Mouse (Mus musculus): ENCODE measurements around the gene Tle2. TPM values are rescaled to one million over a fixed set of nuclear protein-coding genes. Genes with fewer than 3 reads are reported as not detected.

The Tle2 gene
- polyA plus RNA-seq, 1 experiment from 2014 or later, result 18.4 TPM

GRCm38 (mm10) chr10:81572975-81573374, 1.4 kb upstream of the Tle2 start:
- Histone ChIP-seq H3K4me1 (ENCODE audit: control insufficient read depth, insufficient read depth, low read length) (peaks cover 57% of the 10 kb centered on the region), H3K9ac (ENCODE audit: low read length) (no peak overlapping the region), H3K4me3 (ENCODE audit: low read depth, low read length) (no peak overlapping the region), H3K9me3 (ENCODE audit: control insufficient read depth, low read length) (no peaks in the 10 kb centered on the region), H3K4me2 (ENCODE audit: low read depth, severe bottlenecking) (no peak overlapping the region), H3K27me3 (ENCODE audit: control insufficient read depth, insufficient read depth, low read length) (peaks cover 8% of the 10 kb centered on the region; the same call in 1 of the 2 replicates), H3K36me3 (ENCODE audit: control insufficient read depth, insufficient read depth, low read length) (no peaks in the 10 kb centered on the region), H3K27ac (replicated peaks; ENCODE audit: low read depth, low read length) (no peak overlapping the region; the same call in 1 of the 2 replicates)
- no peak for ATAC-seq (ENCODE audit: insufficient number of reproducible peaks, low FRiP score, low TSS enrichment, low read depth)
- WGBS, result 10% methylated on average over 9 of the region's 9 CpGs
- DNase-seq (ENCODE audit: low spot score), result no peak

- H3K4me1 ChIP-seq (ENCODE audit: control insufficient read depth, insufficient read depth, low read length), result peaks cover 38% of the 10 kb centered on the region
- H3K4me3 ChIP-seq (ENCODE audit: low read depth, low read length), result peak overlapping the region; percentile 49
- DNase-seq (ENCODE audit: low spot score), result peak; percentile 54
- no peaks in the 10 kb centered on the region for H3K9me3 ChIP-seq (ENCODE audit: control insufficient read depth, low read length)
- H3K4me2 ChIP-seq (ENCODE audit: low read depth, severe bottlenecking), result peak overlapping the region; percentile 89
- 0% methylated on average over 27 of the region's 30 CpGs for WGBS
- no peaks in the 10 kb centered on the region for H3K36me3 ChIP-seq (ENCODE audit: control insufficient read depth, insufficient read depth, low read length)
- peak overlapping the region; percentile 68 for H3K9ac ChIP-seq (ENCODE audit: low read length)
- peaks cover 8% of the 10 kb centered on the region; the same call in 1 of the 2 replicates for H3K27me3 ChIP-seq (ENCODE audit: control insufficient read depth, insufficient read depth, low read length)
- peak overlapping the region; percentile 36; the same call in 1 of the 2 replicates for H3K27ac ChIP-seq (replicated peaks; ENCODE audit: low read depth, low read length)
- no peak for ATAC-seq (ENCODE audit: insufficient number of reproducible peaks, low FRiP score, low TSS enrichment, low read depth)
Measured at GRCm38 (mm10) chr10:81575208-81575631, 859 bp downstream of the Tle2 start.

DNA sequence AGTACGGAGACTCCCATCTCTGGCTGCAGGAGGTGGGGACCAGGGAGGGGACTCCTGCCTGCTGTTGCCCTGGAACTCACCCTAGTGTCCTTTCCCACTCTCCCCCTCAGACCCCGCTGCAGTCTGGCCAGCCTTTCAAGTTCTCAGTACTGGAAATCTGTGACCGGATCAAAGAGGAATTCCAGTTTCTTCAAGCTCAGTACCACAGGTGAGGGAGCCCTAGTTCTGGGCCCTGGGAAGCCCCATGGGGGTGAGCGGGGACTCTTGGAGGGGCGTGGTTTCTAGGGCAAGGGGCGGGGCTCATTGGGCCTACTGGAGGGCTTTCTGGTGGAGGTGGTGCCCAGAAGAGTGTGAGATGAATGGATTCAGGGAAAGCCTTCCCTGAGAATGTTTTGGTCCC, 1.3 kb downstream of the Tle2 start:
- Histone ChIP-seq H3K27ac (replicated peaks; ENCODE audit: low read depth, low read length) (peak overlapping the region; percentile 36; the same call in 1 of the 2 replicates), H3K9ac (ENCODE audit: low read length) (peak overlapping the region; percentile 68), H3K9me3 (ENCODE audit: control insufficient read depth, low read length) (no peaks in the 10 kb centered on the region), H3K4me1 (ENCODE audit: control insufficient read depth, insufficient read depth, low read length) (peaks cover 36% of the 10 kb centered on the region), H3K4me3 (ENCODE audit: low read depth, low read length) (peak overlapping the region; percentile 49), H3K36me3 (ENCODE audit: control insufficient read depth, insufficient read depth, low read length) (no peaks in the 10 kb centered on the region), H3K27me3 (ENCODE audit: control insufficient read depth, insufficient read depth, low read length) (peaks cover 11% of the 10 kb centered on the region; the same call in 1 of the 2 replicates), H3K4me2 (ENCODE audit: low read depth, severe bottlenecking) (peak overlapping the region; percentile 89)
- WGBS, result 2% methylated on average over 6 of the region's 6 CpGs
- DNase-seq (ENCODE audit: low spot score), result no peak
- no peak for ATAC-seq (ENCODE audit: insufficient number of reproducible peaks, low FRiP score, low TSS enrichment, low read depth)

DNA sequence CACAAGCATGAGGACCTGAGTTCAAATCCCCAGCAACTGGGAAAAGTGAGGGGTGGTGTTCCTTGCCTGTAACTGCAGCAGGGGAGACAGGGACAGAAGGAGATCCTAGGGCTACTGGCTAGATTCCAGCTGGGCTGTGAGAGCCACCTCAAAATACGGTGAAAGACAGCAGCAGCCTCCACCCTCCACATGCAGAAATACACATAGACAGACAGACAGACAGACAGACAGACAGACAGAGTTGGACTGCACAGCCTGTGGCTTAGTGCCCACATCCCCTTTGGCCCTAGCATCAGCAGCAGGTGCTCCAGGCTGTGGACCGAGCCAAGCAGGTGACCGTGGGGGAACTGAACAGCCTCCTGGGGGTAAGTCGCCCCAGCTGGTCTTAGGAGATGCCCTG, 5.6 kb downstream of the Tle2 start:
- Histone ChIP-seq H3K4me3 (ENCODE audit: low read depth, low read length) (no peak overlapping the region), H3K9ac (ENCODE audit: low read length) (no peak overlapping the region), H3K9me3 (ENCODE audit: control insufficient read depth, low read length) (no peaks in the 10 kb centered on the region), H3K36me3 (ENCODE audit: control insufficient read depth, insufficient read depth, low read length) (no peaks in the 10 kb centered on the region), H3K4me2 (ENCODE audit: low read depth, severe bottlenecking) (no peak overlapping the region), H3K27me3 (ENCODE audit: control insufficient read depth, insufficient read depth, low read length) (0 out of 2 replicates have a peak, but pooled peaks cover 2% of the 10 kb centered on the region), H3K27ac (replicated peaks; ENCODE audit: low read depth, low read length) (no peak overlapping the region), H3K4me1 (ENCODE audit: control insufficient read depth, insufficient read depth, low read length) (peaks cover 16% of the 10 kb centered on the region)
- 64% methylated on average over 4 of the region's 4 CpGs for WGBS
- ATAC-seq (ENCODE audit: insufficient number of reproducible peaks, low FRiP score, low TSS enrichment, low read depth) (no peak), DNase-seq (ENCODE audit: low spot score) (no peak)

GRCm38 (mm10) chr10:81580441-81581070, 6.2 kb downstream of the Tle2 start:
- H3K4me3 ChIP-seq (ENCODE audit: low read depth, low read length), result no peak overlapping the region
- no peaks in the 10 kb centered on the region for H3K36me3 ChIP-seq (ENCODE audit: control insufficient read depth, insufficient read depth, low read length)
- peaks cover 12% of the 10 kb centered on the region for H3K4me1 ChIP-seq (ENCODE audit: control insufficient read depth, insufficient read depth, low read length)
- no peak overlapping the region for H3K4me2 ChIP-seq (ENCODE audit: low read depth, severe bottlenecking)
- H3K27ac ChIP-seq (replicated peaks; ENCODE audit: low read depth, low read length), result 0 out of 2 replicates have a peak overlapping the region, but pooled peaks have one; percentile 10
- 48% methylated on average over 25 of the region's 25 CpGs for WGBS
- H3K9ac ChIP-seq (ENCODE audit: low read length), result no peak overlapping the region; the same call in 1 of the 2 replicates
- DNase-seq (ENCODE audit: low spot score) (no peak), ATAC-seq (ENCODE audit: insufficient number of reproducible peaks, low FRiP score, low TSS enrichment, low read depth) (no peak)
- no peaks in the 10 kb centered on the region for H3K9me3 ChIP-seq (ENCODE audit: control insufficient read depth, low read length)
- H3K27me3 ChIP-seq (ENCODE audit: control insufficient read depth, insufficient read depth, low read length), result 0 out of 2 replicates have a peak, but pooled peaks cover 2% of the 10 kb centered on the region

- DNase-seq (ENCODE audit: low spot score) (no peak), ATAC-seq (ENCODE audit: insufficient number of reproducible peaks, low FRiP score, low TSS enrichment, low read depth) (no peak)
- Histone ChIP-seq H3K27me3 (ENCODE audit: control insufficient read depth, insufficient read depth, low read length) (0 out of 2 replicates have a peak, but pooled peaks cover 2% of the 10 kb centered on the region), H3K4me3 (ENCODE audit: low read depth, low read length) (no peak overlapping the region), H3K9me3 (ENCODE audit: control insufficient read depth, low read length) (no peaks in the 10 kb centered on the region), H3K4me1 (ENCODE audit: control insufficient read depth, insufficient read depth, low read length) (peaks cover 7% of the 10 kb centered on the region), H3K36me3 (ENCODE audit: control insufficient read depth, insufficient read depth, low read length) (no peaks in the 10 kb centered on the region), H3K4me2 (ENCODE audit: low read depth, severe bottlenecking) (no peak overlapping the region), H3K9ac (ENCODE audit: low read length) (no peak overlapping the region), H3K27ac (replicated peaks; ENCODE audit: low read depth, low read length) (no peak overlapping the region)
- 69% methylated on average over 6 of the region's 6 CpGs for WGBS
Measured at GRCm38 (mm10) chr10:81583347-81583746, 9.0 kb downstream of the Tle2 start.

GRCm38 (mm10) chr10:81588739-81589138, 14.4 kb downstream of the Tle2 start:
- H3K27me3 ChIP-seq (ENCODE audit: control insufficient read depth, insufficient read depth, low read length), result no peaks in the 10 kb centered on the region
- ATAC-seq (ENCODE audit: insufficient number of reproducible peaks, low FRiP score, low TSS enrichment, low read depth), result no peak
- no peaks in the 10 kb centered on the region for H3K36me3 ChIP-seq (ENCODE audit: control insufficient read depth, insufficient read depth, low read length)
- no peaks in the 10 kb centered on the region for H3K9me3 ChIP-seq (ENCODE audit: control insufficient read depth, low read length)
- no peak overlapping the region for H3K4me2 ChIP-seq (ENCODE audit: low read depth, severe bottlenecking)
- no peaks in the 10 kb centered on the region for H3K4me1 ChIP-seq (ENCODE audit: control insufficient read depth, insufficient read depth, low read length)
- WGBS, result 73% methylated on average over 7 of the region's 7 CpGs
- no peak overlapping the region for H3K4me3 ChIP-seq (ENCODE audit: low read depth, low read length)
- no peak overlapping the region for H3K9ac ChIP-seq (ENCODE audit: low read length)
- no peak for DNase-seq (ENCODE audit: low spot score)
- H3K27ac ChIP-seq (replicated peaks; ENCODE audit: low read depth, low read length), result no peak overlapping the region

DNA sequence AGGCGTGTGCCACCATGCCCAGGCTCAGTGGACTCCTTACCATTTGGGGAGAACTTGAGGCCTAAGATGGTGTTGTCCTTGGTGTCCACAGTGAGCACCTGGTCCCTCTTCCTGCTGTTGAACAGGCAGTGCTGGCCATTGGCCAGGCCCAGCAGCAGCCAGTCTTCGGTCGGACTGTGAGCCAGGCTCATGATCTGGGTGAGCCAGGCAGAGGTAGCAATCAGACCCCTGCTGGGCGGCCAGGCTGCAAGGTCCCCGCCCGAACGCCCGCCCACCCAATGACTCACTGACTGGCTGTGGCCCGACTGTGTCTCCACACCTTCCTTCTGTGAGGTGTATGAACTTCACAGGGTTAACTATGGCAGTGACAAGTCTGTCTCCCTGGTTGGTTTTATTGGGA, 17.5 kb downstream of the Tle2 start:
- H3K27ac ChIP-seq (replicated peaks; ENCODE audit: low read depth, low read length), result no peak overlapping the region
- no peak for DNase-seq (ENCODE audit: low spot score)
- no peak overlapping the region for H3K4me3 ChIP-seq (ENCODE audit: low read depth, low read length)
- no peaks in the 10 kb centered on the region for H3K9me3 ChIP-seq (ENCODE audit: control insufficient read depth, low read length)
- no peak overlapping the region for H3K9ac ChIP-seq (ENCODE audit: low read length)
- WGBS, result 62% methylated on average over 9 of the region's 9 CpGs
- H3K4me1 ChIP-seq (ENCODE audit: control insufficient read depth, insufficient read depth, low read length), result peaks cover 16% of the 10 kb centered on the region
- no peak for ATAC-seq (ENCODE audit: insufficient number of reproducible peaks, low FRiP score, low TSS enrichment, low read depth)
- H3K36me3 ChIP-seq (ENCODE audit: control insufficient read depth, insufficient read depth, low read length), result no peaks in the 10 kb centered on the region
- peaks cover 3% of the 10 kb centered on the region; the same call in 1 of the 2 replicates for H3K27me3 ChIP-seq (ENCODE audit: control insufficient read depth, insufficient read depth, low read length)
- H3K4me2 ChIP-seq (ENCODE audit: low read depth, severe bottlenecking), result no peak overlapping the region
